Mouse (Mus musculus) cortical plate, adult 2 months (tissue): ENCODE measurements around the gene Lamtor3.

ENCODE experiments used
- CTCF ChIP-seq: fragments of 200-500 bp; IDR thresholded peaks from 2 replicates; pipeline ENCODE4 v1.5.1; 2011; ENCODE audit warnings: mild to moderate bottlenecking, control low read depth, low read length; ENCODE audit not compliant: insufficient read depth; ENCODE audit errors: extremely low read depth
- POLR2A ChIP-seq: fragments of 200-500 bp; IDR thresholded peaks from 2 replicates; pipeline ENCODE4 v1.6.1; 2011; ENCODE audit warnings: mild to moderate bottlenecking, low read length, control low read depth; ENCODE audit not compliant: insufficient read depth; ENCODE audit errors: extremely low read depth

DNA sequence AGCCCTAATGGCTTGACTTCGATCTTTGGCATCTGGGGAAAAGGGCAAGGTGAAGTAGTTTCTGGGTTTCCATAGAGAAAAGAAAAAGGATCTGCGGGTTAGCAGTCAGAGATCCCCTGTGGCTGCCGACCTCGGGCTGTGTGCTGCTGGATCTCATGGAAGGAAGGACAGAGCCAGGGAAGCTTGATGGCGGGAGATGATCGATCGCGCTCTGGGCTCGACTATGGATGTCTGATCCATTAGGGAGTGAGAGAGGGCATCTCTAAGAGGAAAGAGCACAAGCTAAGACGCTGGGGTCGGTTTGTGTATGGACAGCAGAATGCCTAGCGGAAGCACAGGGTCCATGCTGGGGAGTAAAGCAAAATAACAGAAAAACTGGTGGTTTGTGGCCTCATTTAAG lies 51.6 kb downstream of the Lamtor3 start:
- TF ChIP-seq CTCF (no peak), POLR2A (no peak)
